Comparison of ENCODE assay signal across 7 mouse cellular contexts in genomic region chr16:74411021-74411420, GRCm38 (mm10). TPM values are rescaled to one million over a fixed set of nuclear protein-coding genes. Genes with fewer than 3 reads are reported as not detected.
A peak's percentile ranks its signal among the peaks of the same experiment; 100 is the strongest.
DNase-seq lines count a peak whose midpoint lies in the region; ATAC-seq and TF ChIP-seq lines count a peak whose summit lies in the region.

No protein-coding gene starts in this region.

- no peaks in the 10 kb centered on the region for H3K9me3 ChIP-seq in forebrain, embryonic 12.5 days
- H3K9me3 ChIP-seq in limb, embryonic 14.5 days (ENCODE audit: control insufficient read depth, low read length), result no peaks in the 10 kb centered on the region

- no peak for ATAC-seq in forebrain, embryonic 12.5 days (ENCODE audit: low FRiP score)
- ATAC-seq in limb, embryonic 14.5 days (ENCODE audit: low FRiP score, low read depth), result no peak
- ATAC-seq in erythroid progenitor cell, adult 5-6 weeks (replicated peaks; ENCODE audit: low FRiP score, poor library complexity, severe bottlenecking), result no peak

- H3K4me3 ChIP-seq in lung, adult 2 months (replicated peaks; ENCODE audit: extremely low read depth, low read depth, low read length), result peak overlapping the region; percentile 47
- peak overlapping the region; percentile 65 for H3K4me3 ChIP-seq in forebrain, embryonic 12.5 days (replicated peaks)
- H3K4me3 ChIP-seq in limb, embryonic 14.5 days (replicated peaks; ENCODE audit: low read length), result peak overlapping the region; percentile 71
- peak overlapping the region; percentile 70 for H3K4me3 ChIP-seq in olfactory bulb, adult 2 months (ENCODE audit: insufficient read depth, low read depth, low read length)

- peak overlapping the region; percentile 76 for H3K9ac ChIP-seq in forebrain, embryonic 12.5 days
- H3K9ac ChIP-seq in limb, embryonic 14.5 days (ENCODE audit: low read depth, low read length, severe bottlenecking), result peak overlapping the region; percentile 67

- H3K27ac ChIP-seq in forebrain, embryonic 12.5 days, result peak overlapping the region; percentile 84
- H3K27ac ChIP-seq in limb, embryonic 14.5 days (replicated peaks; ENCODE audit: low read depth, low read length), result peak overlapping the region; percentile 85
- H3K27ac ChIP-seq in olfactory bulb, adult 2 months (ENCODE audit: insufficient read depth, low read depth, low read length), result peak overlapping the region; percentile 94

- peak overlapping the region; percentile 92 for H3K4me2 ChIP-seq in forebrain, embryonic 12.5 days
- peak overlapping the region; percentile 80 for H3K4me2 ChIP-seq in limb, embryonic 14.5 days (replicated peaks; ENCODE audit: low read depth, low read length, severe bottlenecking)

- WGBS in lung, adult 2 months, result 3% methylated on average over 16 of the region's 16 CpGs
- under 1% methylated on average over 16 of the region's 16 CpGs for WGBS in forebrain, embryonic 12.5 days
- WGBS in limb, embryonic 14.5 days, result under 1% methylated on average over 16 of the region's 16 CpGs
- WGBS in olfactory bulb, adult 2 months, result under 1% methylated on average over 16 of the region's 16 CpGs

- TF ChIP-seq POLR2A in lung, adult 2 months (IDR thresholded peaks at IDR 0.05; ENCODE audit: borderline replicate concordance, extremely low read depth, low read depth, low read length), result no peak
- TF ChIP-seq POLR2A in limb, embryonic 14.5 days (IDR thresholded peaks at IDR 0.05; ENCODE audit: borderline replicate concordance, extremely low read depth, insufficient read depth, insufficient read length), result no peak
- TF ChIP-seq POLR2A in olfactory bulb, adult 2 months (IDR thresholded peaks at IDR 0.05; ENCODE audit: insufficient read depth, low read depth, low read length), result no peak

- H3K4me1 ChIP-seq in lung, adult 2 months (ENCODE audit: control insufficient read depth, insufficient read depth, low read length), result no peaks in the 10 kb centered on the region; the same call in 1 of the 2 replicates
- H3K4me1 ChIP-seq in forebrain, embryonic 12.5 days, result peaks cover 11% of the 10 kb centered on the region; the same call in 1 of the 2 replicates
- 0 out of 2 replicates have a peak, but pooled peaks cover 2% of the 10 kb centered on the region for H3K4me1 ChIP-seq in limb, embryonic 14.5 days (ENCODE audit: control insufficient read depth, insufficient read depth, low read length)
- H3K4me1 ChIP-seq in olfactory bulb, adult 2 months (ENCODE audit: control insufficient read depth, insufficient read depth, low read length), result no peaks in the 10 kb centered on the region

- H3K36me3 ChIP-seq in forebrain, embryonic 12.5 days (replicated peaks), result no peaks in the 10 kb centered on the region
- no peaks in the 10 kb centered on the region for H3K36me3 ChIP-seq in limb, embryonic 14.5 days (ENCODE audit: control insufficient read depth, insufficient read depth, low read length)

- 0 out of 2 replicates have a peak, but pooled peaks cover 5% of the 10 kb centered on the region for H3K27me3 ChIP-seq in forebrain, embryonic 12.5 days
- H3K27me3 ChIP-seq in limb, embryonic 14.5 days (ENCODE audit: control insufficient read depth, insufficient read depth, low read length), result no peaks in the 10 kb centered on the region

- DNase-seq in lung, adult 2 months, result no peak
- DNase-seq in lung, postnatal 36 days, result no peak
- peak; percentile 22 for DNase-seq in limb, embryonic 14.5 days (ENCODE audit: low spot score)
- no peak for DNase-seq in urinary bladder, postnatal 4 days (ENCODE audit: low spot score in 2 of 2)

- no peak for TF ChIP-seq CTCF in lung, adult 2 months (IDR thresholded peaks at IDR 0.05; ENCODE audit: insufficient read depth, low read length)
- no peak for TF ChIP-seq CTCF in olfactory bulb, adult 2 months (IDR thresholded peaks at IDR 0.05; ENCODE audit: insufficient read depth, low read depth, low read length)

RNA-seq across cellular contexts. Expression of gene Robo2, which starts 0.6 kb away (rescaled TPM):
- polyA plus RNA-seq in lung, adult 2 months (2012; rRNA removed), result 16.8 and 19.7 TPM in 2 replicates
- 60.4 and 65.3 TPM in 2 replicates for polyA plus RNA-seq in forebrain, embryonic 12.5 days (2016; fragmentation: Nextera tagmentation; extraction: Ambion mirVana)
- polyA plus RNA-seq in limb, embryonic 14.5 days (2012; rRNA removed), result 46.5 and 52.6 TPM in 2 replicates
- 68.8 and 83.3 TPM in 2 replicates for polyA plus RNA-seq in limb, embryonic 14.5 days (2014; fragmentation: Nextera tagmentation; extraction: Ambion mirVana)
- 51.4 and 77.5 TPM in 2 replicates for polyA plus RNA-seq in olfactory bulb, adult 2 months (2012; ENCODE audit: insufficient read depth, insufficient read length, low replicate concordance, missing spikeins)
- not detected in 2 replicates for total RNA-seq in erythroid progenitor cell, adult 5-6 weeks (2015; ENCODE audit: low replicate concordance)
- total RNA-seq in erythroid progenitor cell, adult 5-6 weeks (2017; ENCODE audit: low replicate concordance), result not detected in 2 replicates
